Mouse (Mus musculus) heart, embryonic 16.5 days (tissue): ENCODE data around the gene Gm45716. TPM values are rescaled to one million over a fixed set of nuclear protein-coding genes. Genes with fewer than 3 reads are reported as not detected.

ENCODE experiments used
- ATAC-seq: fragments of 200-750 bp; cut with Nextera tagmentation; replicated peaks from 2 replicates; pipeline ENCODE4 v1.8.0; 2017; ENCODE audit warnings: moderate number of reproducible peaks; ENCODE audit not compliant: insufficient read depth, low FRiP score; ENCODE audit errors: extremely low read depth
- H3K27ac ChIP-seq: fragments of 300-500 bp; sonication (generic); 2 replicates; pipeline ENCODE4 v1.5.1; 2014; ENCODE audit warnings: mild to moderate bottlenecking, low read length, control low read depth, moderate library complexity
- H3K27me3 ChIP-seq: fragments of 300-500 bp; sonication (generic); 2 replicates; pipeline ENCODE4 v1.6.1; 2014; ENCODE audit warnings: low read length, mixed read lengths; ENCODE audit not compliant: control insufficient read depth, insufficient read depth
- H3K36me3 ChIP-seq: fragments of 300-500 bp; sonication (generic); 2 replicates; pipeline ENCODE4 v1.6.1; 2014; ENCODE audit not compliant: control insufficient read depth, insufficient read depth
- H3K4me1 ChIP-seq: fragments of 300-500 bp; sonication (generic); 2 replicates; pipeline ENCODE4 v1.6.1; 2014; ENCODE audit warnings: low read length, mixed read lengths; ENCODE audit not compliant: control insufficient read depth, insufficient read depth
- H3K4me2 ChIP-seq: fragments of 300-500 bp; sonication (generic); 2 replicates; pipeline ENCODE4 v1.6.1; 2014; ENCODE audit warnings: low read depth, mild to moderate bottlenecking, control low read depth, low read length
- H3K4me3 ChIP-seq: fragments of 300-500 bp; sonication (generic); 2 replicates; pipeline ENCODE4 v1.5.1; 2014; ENCODE audit warnings: mild to moderate bottlenecking, control low read depth, low read length
- H3K9ac ChIP-seq: fragments of 300-500 bp; sonication (generic); 2 replicates; pipeline ENCODE4 v1.6.1; 2014; ENCODE audit warnings: low read length, control low read depth
- H3K9me3 ChIP-seq: fragments of 300-500 bp; sonication (generic); replicated peaks from 2 replicates; pipeline ENCODE4 v1.6.1; 2016; ENCODE audit warnings: low read length; ENCODE audit not compliant: control insufficient read depth
- WGBS: fragments of 180-500 bp; shearing (Covaris S2); extraction: QIAGEN DNeasy Blood & Tissue Kit; methylation state at CpG from one replicate; pipeline ENCODE4 v1.1.7; 2014; 5-methylcytosine and 5-hydroxymethylcytosine counted together
- polyA plus RNA-seq: library from polyadenylated mRNA; unstranded; fragments of >200 nt; fragmentation: Nextera tagmentation; extraction: Ambion mirVana; gene quantifications from 2 replicates; pipeline ENCODE4 v1.2.1, GENCODE M21; 2015

Gene Gm45716
- polyA plus RNA-seq, 1 experiment from 2014 or later = 53.0 TPM

- peak overlapping the region; percentile 94 for H3K27ac ChIP-seq
- H3K27me3 ChIP-seq = no peaks in the 10 kb centered on the region
- peak overlapping the region; percentile 99 for H3K9ac ChIP-seq
- no peak for ATAC-seq
- H3K4me1 ChIP-seq = peaks cover 36% of the 10 kb centered on the region
- no peaks in the 10 kb centered on the region for H3K9me3 ChIP-seq
- H3K4me3 ChIP-seq = peak overlapping the region; percentile 99
- WGBS = 29% methylated on average over 7 of the region's 7 CpGs
- peak overlapping the region; percentile 83 for H3K4me2 ChIP-seq
- H3K36me3 ChIP-seq = no peaks in the 10 kb centered on the region
Measured at GRCm38 (mm10) chr11:90250730-90251129, 63.2 kb downstream of the Gm45716 start.

- Histone ChIP-seq H3K36me3 (no peaks in the 10 kb centered on the region), H3K9me3 (no peaks in the 10 kb centered on the region), H3K9ac (peak overlapping the region; percentile 99), H3K27ac (peak overlapping the region; percentile 89), H3K27me3 (no peaks in the 10 kb centered on the region), H3K4me1 (peaks cover 48% of the 10 kb centered on the region), H3K4me2 (peak overlapping the region; percentile 83), H3K4me3 (peak overlapping the region; percentile 37)
- WGBS = 15% methylated on average over 2 of the region's 2 CpGs
- ATAC-seq = no peak
Measured at GRCm38 (mm10) chr11:90251923-90252322, 64.4 kb downstream of the Gm45716 start.

GRCm38 (mm10) chr11:90252366-90252765 is 64.9 kb downstream of the Gm45716 start:
- Histone ChIP-seq H3K4me3 (peak overlapping the region; percentile 37), H3K9ac (peak overlapping the region; percentile 99), H3K4me2 (peak overlapping the region; percentile 83), H3K27me3 (no peaks in the 10 kb centered on the region), H3K4me1 (peaks cover 52% of the 10 kb centered on the region), H3K27ac (peak overlapping the region; percentile 89), H3K9me3 (no peaks in the 10 kb centered on the region), H3K36me3 (no peaks in the 10 kb centered on the region)
- WGBS = 26% methylated on average over 8 of the region's 8 CpGs
- ATAC-seq = no peak

- H3K4me2 ChIP-seq = no peak overlapping the region
- peaks cover 66% of the 10 kb centered on the region for H3K4me1 ChIP-seq
- WGBS = 87% methylated on average over 3 of the region's 3 CpGs
- H3K27ac ChIP-seq = peak overlapping the region; percentile 93
- no peaks in the 10 kb centered on the region for H3K9me3 ChIP-seq
- peaks cover 4% of the 10 kb centered on the region for H3K36me3 ChIP-seq
- no peak overlapping the region for H3K4me3 ChIP-seq
- H3K9ac ChIP-seq = no peak overlapping the region
- H3K27me3 ChIP-seq = no peaks in the 10 kb centered on the region
- ATAC-seq = no peak
Measured at GRCm38 (mm10) chr11:90254536-90254935, 67.1 kb downstream of the Gm45716 start.

GRCm38 (mm10) chr11:90255687-90256086 is 68.2 kb downstream of the Gm45716 start:
- no peaks in the 10 kb centered on the region for H3K9me3 ChIP-seq
- WGBS = 28% methylated on average over 6 of the region's 6 CpGs
- peaks cover 15% of the 10 kb centered on the region for H3K36me3 ChIP-seq
- H3K4me3 ChIP-seq = 0 out of 2 replicates have a peak overlapping the region, but pooled peaks have one; percentile 7
- H3K4me2 ChIP-seq = peak overlapping the region; percentile 58
- H3K9ac ChIP-seq = 0 out of 2 replicates have a peak overlapping the region, but pooled peaks have one; percentile 1
- no peaks in the 10 kb centered on the region for H3K27me3 ChIP-seq
- peak; percentile 91 for ATAC-seq
- H3K4me1 ChIP-seq = peaks cover 66% of the 10 kb centered on the region
- H3K27ac ChIP-seq = peak overlapping the region; percentile 93

GRCm38 (mm10) chr11:90256833-90257525 is 69.5 kb downstream of the Gm45716 start:
- Histone ChIP-seq H3K9me3 (no peaks in the 10 kb centered on the region), H3K9ac (no peak overlapping the region), H3K4me1 (peaks cover 60% of the 10 kb centered on the region), H3K27me3 (no peaks in the 10 kb centered on the region), H3K36me3 (peaks cover 26% of the 10 kb centered on the region), H3K4me2 (no peak overlapping the region), H3K4me3 (no peak overlapping the region), H3K27ac (peak overlapping the region; percentile 93)
- WGBS = 60% methylated on average over 16 of the region's 16 CpGs
- ATAC-seq = no peak

- Histone ChIP-seq H3K4me1 (peaks cover 46% of the 10 kb centered on the region), H3K27me3 (no peaks in the 10 kb centered on the region), H3K9me3 (no peaks in the 10 kb centered on the region; the same call in 1 of the 2 replicates), H3K9ac (peak overlapping the region; percentile 6; the same call in 1 of the 2 replicates), H3K36me3 (peaks cover 41% of the 10 kb centered on the region), H3K27ac (peak overlapping the region; percentile 44), H3K4me3 (no peak overlapping the region), H3K4me2 (peak overlapping the region; percentile 20; the same call in 1 of the 2 replicates)
- 37% methylated on average over 10 of the region's 10 CpGs for WGBS
- ATAC-seq = no peak
Measured at GRCm38 (mm10) chr11:90258321-90258927, 70.9 kb downstream of the Gm45716 start.

GRCm38 (mm10) chr11:90259071-90259470 is 71.6 kb downstream of the Gm45716 start:
- Histone ChIP-seq H3K36me3 (peaks cover 47% of the 10 kb centered on the region), H3K4me2 (no peak overlapping the region), H3K9ac (no peak overlapping the region), H3K4me3 (no peak overlapping the region), H3K4me1 (peaks cover 39% of the 10 kb centered on the region), H3K27me3 (no peaks in the 10 kb centered on the region), H3K27ac (no peak overlapping the region), H3K9me3 (no peaks in the 10 kb centered on the region; the same call in 1 of the 2 replicates)
- 40% methylated on average over 4 of the region's 4 CpGs for WGBS
- no peak for ATAC-seq

- WGBS = 80% methylated on average over 9 of the region's 9 CpGs
- Histone ChIP-seq H3K27ac (no peak overlapping the region), H3K4me3 (no peak overlapping the region), H3K9ac (no peak overlapping the region), H3K36me3 (peaks cover 50% of the 10 kb centered on the region), H3K9me3 (no peaks in the 10 kb centered on the region; the same call in 1 of the 2 replicates), H3K4me1 (peaks cover 34% of the 10 kb centered on the region), H3K27me3 (no peaks in the 10 kb centered on the region), H3K4me2 (no peak overlapping the region)
- no peak for ATAC-seq
Measured at GRCm38 (mm10) chr11:90259826-90260225, 72.3 kb downstream of the Gm45716 start.
